Mouse (Mus musculus) C2C12 (cell line): ENCODE measurements around the gene Vmn1r3.
"Not testable (repeated sequence)": the region's sequence is repeated elsewhere in the genome, so short reads cannot be mapped to it uniquely, and the experiment has no call there.

Experiments
- CEBPB ChIP-seq: IDR thresholded peaks from one replicate; pipeline ENCODE4 v1.6.1; 2011; ENCODE audit warnings: low read depth, mild to moderate bottlenecking, control low read depth, moderate library complexity
- CTCF ChIP-seq: IDR thresholded peaks from one replicate; pipeline ENCODE4 v1.5.1; 2011; ENCODE audit not compliant: control insufficient read depth, insufficient read depth, insufficient read length
- MAX ChIP-seq: IDR thresholded peaks from one replicate; pipeline ENCODE4 v1.6.1; 2011; ENCODE audit warnings: mild to moderate bottlenecking, control low read depth
- USF1 ChIP-seq: IDR thresholded peaks from one replicate; pipeline ENCODE4 v1.6.1; 2011; ENCODE audit warnings: low read depth, mild to moderate bottlenecking, control low read depth, moderate library complexity

DNA sequence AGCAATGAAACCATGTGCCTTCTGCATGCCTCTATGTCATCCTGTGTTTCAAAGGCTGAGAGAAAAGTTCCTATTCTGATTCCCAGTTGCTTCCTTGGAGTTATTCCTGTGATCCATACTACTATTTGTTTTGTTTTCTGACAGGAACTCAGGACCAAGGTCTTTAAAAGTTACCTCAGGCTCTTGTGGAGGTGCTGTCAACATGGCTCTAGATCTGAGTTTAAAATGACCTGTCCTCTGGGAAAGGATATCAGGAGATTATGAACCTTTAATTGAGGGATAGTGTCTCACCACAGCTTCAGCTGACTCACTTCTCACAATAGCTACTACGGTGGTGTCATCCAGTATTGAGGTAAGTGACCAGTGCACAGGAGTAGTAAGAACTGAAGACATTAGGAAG lies 18.1 kb downstream of the Vmn1r3 start, which contains the start of gene Vmn1r2:
- TF ChIP-seq USF1, CTCF, CEBPB, MAX: not testable (repeated sequence)
